Mouse (Mus musculus) R1 (cell line): ENCODE data around the gene Gm47189.
"Not testable (repeated sequence)": the region's sequence is repeated elsewhere in the genome, so short reads cannot be mapped to it uniquely, and the experiment has no call there.

Source experiments
- DNase-seq: peaks from one replicate; pipeline ENCODE4 v3.0.0-alpha.2; 2018; ENCODE audit warnings: low read depth, low spot score

The Gm47189 gene

DNA sequence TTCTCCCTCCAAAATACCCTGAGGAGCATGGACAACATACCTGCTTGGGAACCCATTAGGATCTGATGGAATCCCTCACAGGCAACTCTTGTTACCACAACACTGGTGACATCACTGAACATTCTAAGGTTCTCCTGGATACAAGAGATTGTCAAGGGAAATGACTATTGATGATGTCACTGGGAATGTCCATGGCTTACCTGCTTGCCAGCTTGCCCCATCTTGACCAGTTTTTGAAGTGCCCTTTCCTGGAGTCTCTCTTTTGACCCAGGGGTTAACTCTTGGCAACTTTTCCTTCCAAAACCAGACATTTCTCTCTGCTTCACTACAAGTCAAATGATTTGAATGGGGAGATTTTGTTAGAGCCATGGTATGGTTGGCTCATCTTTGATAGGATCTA lies at the start of gene Gm47189:
TSS of gene Gm47189 (minus strand) at position 101 of the 400 bp plus-strand sequence.
- DNase-seq = not testable (repeated sequence)

DNA sequence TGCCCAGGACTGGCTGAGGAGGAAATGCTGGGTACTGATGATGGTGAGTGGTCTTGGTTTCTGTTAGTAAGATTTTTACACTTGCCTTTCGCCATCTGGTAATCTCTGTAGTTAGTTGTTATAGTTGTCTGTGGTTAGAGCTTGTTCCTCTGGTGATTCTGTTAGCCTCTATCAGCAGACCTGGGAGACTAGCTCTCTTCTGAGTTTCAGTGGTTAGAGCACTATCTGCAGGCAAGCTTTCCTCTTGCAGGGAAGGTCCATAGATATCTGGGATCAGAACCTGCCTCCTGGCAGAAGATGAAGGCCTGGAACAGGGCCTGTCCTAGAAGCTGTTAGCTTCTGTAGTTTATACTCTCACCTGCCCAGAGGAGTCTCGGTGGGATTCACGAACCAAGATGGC lies 16.3 kb downstream of the Gm47189 start:
- DNase-seq = not testable (repeated sequence)

DNA sequence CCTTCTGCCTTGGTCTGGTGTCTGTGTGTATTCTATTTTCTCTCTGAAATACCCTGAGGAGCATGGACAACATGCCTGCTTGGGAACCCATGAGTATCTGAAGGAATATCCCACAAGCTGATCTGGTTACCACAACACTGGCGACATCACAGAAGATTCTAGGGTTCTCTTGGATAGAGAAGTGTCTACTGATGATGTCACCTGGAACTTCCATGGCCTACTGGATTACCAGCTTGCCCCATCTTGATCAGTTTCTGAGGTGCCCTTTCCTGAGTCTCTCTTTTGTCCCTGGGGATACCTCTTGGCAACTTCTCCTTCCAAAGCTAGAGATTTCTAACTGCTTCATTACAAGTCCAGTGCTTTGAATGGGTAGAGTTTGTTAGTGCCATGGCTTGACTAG lies 21.7 kb downstream of the Gm47189 start, which contains the start of gene Gm7929:
TSS of gene Gm7929 (minus strand) at position 101 of the 400 bp plus-strand sequence.
- not testable (repeated sequence) for DNase-seq

DNA sequence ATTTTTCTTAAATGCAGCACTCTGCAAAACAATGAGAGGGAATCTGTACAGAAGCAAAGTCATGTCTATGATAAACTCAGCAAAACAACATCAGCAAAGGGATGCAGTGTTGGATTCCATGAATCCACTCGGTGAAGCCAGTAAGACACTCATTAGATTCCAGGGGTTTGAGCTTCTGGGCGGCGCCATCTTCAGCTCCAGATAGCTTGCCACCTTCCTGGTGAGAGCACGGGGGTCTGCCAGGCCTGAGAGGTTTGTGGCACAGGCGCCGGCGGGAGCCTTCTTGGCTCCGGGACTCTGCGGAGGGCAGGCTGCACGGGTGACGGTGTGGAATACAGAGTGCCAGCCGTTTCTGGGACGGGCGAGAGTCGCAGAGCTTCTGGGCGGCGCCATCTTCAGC lies 48.8 kb downstream of the Gm47189 start:
- DNase-seq = peak; percentile 68

DNA sequence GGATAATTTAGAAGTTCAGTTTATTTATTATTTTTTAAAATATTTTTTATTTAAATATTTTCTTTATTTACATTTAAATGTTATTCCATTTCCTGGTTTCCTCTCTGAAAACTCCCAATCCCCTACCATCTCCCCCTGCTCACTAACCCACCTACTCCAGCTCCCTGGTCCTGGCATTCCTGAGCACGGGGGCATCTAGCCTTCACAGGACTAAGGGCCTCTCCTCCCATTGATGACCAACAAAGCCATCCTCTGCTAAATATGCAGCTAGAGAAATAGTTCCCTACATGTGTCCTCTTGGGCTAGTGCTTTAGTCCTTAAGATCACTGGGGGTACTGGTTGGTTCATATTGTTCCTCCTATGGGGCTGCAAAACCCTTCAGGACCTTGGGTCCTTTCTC lies 55.1 kb downstream of the Gm47189 start:
- DNase-seq = not testable (repeated sequence)
